Mouse (Mus musculus) left cerebral cortex, postnatal 25 days (tissue): ENCODE measurements around the gene Lypd6b. TPM values are rescaled to one million over a fixed set of nuclear protein-coding genes. Genes with fewer than 3 reads are reported as not detected.

ENCODE experiments used
- DNase-seq, 2 experiments: peaks; one replicate each; pipeline ENCODE4 v3.0.0; 2022; ENCODE audit warnings: low spot score in 2 of 2, mixed read lengths in 1 of 2
- intact Hi-C: fragments of 180-260 bp; cut with DNase I; formaldehyde crosslinking; loops from one replicate; pipeline ENCODE4 v1.15.1; 2025
- total RNA-seq, 2 experiments: library from RNA; stranded (reverse); gene quantifications; 2 replicates each; pipeline ENCODE4 v1.2.3; 2021

Gene Lypd6b
- total RNA-seq, 2 experiments from 2014 or later: 8.1 to 8.6 TPM

- intact Hi-C loops: no loop called here
- no peak for DNase-seq
Observed at GRCm38 (mm10) chr2:49814011-49814410, 26.5 kb downstream of the Lypd6b start.

- intact Hi-C loops: no loop called here
- DNase-seq: no peak
Observed at GRCm38 (mm10) chr2:49815696-49816320, 28.3 kb downstream of the Lypd6b start.

DNA sequence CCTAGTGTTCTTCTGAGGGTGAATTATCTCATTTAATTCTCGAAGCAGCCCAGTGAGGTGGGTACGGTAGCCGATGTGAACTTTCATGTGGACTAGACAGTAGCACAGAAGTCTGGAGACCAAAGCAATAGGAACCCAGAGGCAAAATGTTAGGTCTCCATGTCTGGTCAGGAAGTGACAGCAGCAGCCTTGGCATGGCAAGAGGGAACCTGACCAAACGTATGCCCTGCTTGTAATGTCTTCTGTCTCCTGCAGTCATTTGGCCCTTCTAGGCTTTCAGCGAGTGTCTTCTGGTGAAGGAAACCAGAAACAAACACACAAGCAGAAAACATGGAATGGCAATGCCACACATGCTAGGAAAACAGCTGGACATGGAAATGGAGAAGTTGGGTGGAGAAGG, 29.1 kb downstream of the Lypd6b start:
- intact Hi-C loops: no loop called here
- no peak for DNase-seq

DNA sequence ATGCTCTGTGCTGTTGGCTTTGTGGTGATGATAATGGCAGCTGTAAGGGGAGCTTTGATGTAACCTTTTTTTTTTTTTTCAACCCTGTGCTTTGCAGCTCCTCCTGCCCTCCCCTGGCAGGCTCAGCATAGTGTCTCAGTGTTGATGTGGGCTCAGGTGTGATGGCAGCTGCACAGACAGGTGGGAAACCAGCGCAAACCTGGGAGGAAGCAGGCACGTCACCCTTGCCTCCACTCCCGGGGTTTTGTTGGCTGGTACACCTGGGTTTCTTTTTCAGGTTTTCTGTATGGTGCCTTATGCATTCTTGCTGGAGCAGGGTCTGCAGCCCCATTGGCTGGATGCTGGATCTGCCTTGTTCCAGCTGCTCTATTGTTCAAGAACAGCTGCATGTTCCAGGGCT, 29.7 kb downstream of the Lypd6b start:
- intact Hi-C loops: no loop called here
- no peak for DNase-seq

- intact Hi-C loops: no loop called here
- DNase-seq: no peak
Observed at GRCm38 (mm10) chr2:49818126-49818525, 30.6 kb downstream of the Lypd6b start.

- DNase-seq: peak in 1 of 2 experiments; percentile 71
- intact Hi-C loops: no loop called here
Observed at GRCm38 (mm10) chr2:49822312-49822711, 34.8 kb downstream of the Lypd6b start.

DNA sequence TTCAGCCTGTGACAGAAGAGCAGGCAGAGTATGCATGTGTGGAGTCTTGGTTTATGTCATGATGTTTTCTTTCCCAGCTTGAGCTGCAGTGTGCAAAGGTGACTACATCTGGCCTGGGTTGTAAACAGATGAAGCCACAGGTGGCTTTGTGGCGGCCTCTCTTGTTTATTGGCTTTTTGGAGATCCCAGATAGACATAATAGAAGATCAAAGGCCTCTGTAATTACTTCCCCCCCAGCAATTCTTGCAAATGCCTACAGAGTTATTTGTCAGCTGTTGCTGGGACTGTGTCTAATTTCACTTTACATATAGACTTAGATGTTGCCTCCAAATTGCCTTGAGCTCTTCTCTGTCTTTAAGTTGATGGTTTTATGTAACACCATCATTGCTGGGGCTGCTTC, 38.1 kb downstream of the Lypd6b start:
- intact Hi-C loops: no loop called here
- no peak for DNase-seq

DNA sequence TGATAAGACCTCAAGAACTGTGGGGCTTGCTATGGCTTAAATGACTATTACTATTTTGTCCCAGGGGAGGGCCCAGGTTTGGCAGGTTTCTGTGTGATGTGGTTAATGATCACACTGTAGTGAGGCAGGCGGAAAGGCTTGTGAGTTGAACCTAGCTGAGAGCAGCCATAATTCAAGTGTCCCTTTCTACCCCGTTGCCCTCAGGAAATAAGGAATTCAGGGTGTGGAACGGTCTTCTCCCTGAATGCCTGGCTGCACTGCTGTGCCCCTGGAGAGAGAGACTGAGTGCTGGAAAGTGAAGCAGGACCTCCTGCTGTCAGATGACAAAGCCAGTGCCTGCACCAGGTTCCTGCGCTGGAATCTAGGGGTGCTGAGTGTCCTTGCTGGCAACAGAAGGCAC, 40.3 kb downstream of the Lypd6b start:
- intact Hi-C loops: no loop called here
- DNase-seq: no peak

DNA sequence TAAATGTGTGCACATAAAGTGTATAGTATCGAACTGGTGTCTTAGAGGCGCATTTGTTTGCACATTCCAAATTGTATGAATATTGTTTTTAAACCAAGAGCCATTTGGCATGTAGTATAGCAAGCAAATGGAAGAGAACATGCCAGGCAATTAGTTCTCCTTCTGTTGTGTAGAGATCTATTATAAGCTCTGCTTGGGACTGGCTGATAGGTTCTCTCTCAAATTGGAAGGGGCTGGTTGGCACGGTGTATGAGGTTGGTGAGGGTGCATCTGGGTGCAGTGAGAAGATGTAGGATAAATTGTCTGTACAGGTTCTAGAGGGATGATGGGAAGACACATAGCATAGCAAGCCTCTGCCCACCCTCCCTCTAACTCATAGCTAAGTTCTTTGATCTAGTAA, 42.9 kb downstream of the Lypd6b start:
- intact Hi-C loops: no loop called here

GRCm38 (mm10) chr2:49832277-49832803, 44.9 kb downstream of the Lypd6b start:
- intact Hi-C loops: no loop called here

More for the DNA sequence above, 42.9 kb downstream of the Lypd6b start:
- no peak for DNase-seq

GRCm38 (mm10) chr2:49837454-49838059, 50.1 kb downstream of the Lypd6b start:
- intact Hi-C loops: no loop called here
- peak in 1 of 2 experiments; percentile 27 for DNase-seq

More at GRCm38 (mm10) chr2:49832277-49832803, 44.9 kb downstream of the Lypd6b start:
- no peak for DNase-seq

DNA sequence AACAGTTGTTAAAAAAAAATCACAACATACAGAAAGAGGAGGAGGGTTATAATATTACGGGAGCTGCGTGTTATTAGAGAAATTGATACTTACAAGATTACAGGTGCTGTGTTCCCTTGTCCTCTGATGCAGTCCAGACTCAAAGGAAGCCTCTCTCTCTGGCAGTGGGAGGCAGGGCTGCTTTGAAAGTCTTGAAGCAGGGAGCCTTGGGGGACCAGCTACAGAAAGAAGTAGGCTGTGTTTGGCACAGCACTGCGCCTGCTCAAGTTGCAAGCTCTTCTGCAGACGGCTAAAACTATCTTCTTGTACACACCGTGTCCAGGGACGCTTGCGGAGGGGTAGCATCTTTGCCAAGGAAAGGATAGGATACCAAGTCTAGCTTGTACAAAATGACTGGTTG, 51.1 kb downstream of the Lypd6b start:
- intact Hi-C loops: no loop called here
- peak; percentile 37 to 81 for DNase-seq

DNA sequence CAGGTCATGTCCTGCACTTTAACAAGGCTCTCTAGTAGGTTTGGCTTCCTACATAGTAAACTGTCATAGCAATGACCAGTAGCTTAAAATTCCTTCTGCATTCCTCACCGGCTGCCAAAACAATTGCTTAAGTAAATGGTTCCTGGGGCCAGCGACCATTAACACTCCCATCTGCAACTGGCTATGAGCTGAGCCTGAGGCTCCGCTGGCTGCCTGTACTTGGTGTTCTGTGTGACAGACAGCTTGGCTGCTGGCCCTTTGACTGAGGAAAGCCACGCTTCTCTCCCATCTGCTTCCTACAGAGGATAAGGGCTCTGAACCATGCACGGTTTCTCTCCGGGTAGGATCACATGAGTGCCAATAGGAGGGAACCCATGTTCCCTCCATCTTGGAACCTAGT, 53.1 kb downstream of the Lypd6b start:
- intact Hi-C loops: no loop called here
- no peak for DNase-seq

DNA sequence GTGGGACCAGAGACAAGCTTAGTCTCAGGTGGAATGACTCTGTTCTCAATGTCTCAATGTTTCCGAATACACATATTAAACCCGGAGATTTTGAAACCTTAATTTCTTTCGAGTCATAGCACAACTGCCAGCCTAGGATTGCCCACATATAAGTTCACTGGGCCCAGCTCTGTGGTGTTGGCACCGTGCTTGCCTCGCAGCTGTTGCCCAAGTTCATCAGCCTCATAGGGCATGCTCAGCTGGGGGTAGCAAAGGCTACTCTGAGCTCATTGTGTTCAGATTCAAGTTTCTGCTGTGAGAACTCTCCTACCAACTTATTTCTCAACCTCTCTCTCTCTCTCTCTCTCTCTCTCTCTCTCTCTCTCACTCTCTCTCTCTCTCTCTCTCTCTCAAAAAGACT, 53.6 kb downstream of the Lypd6b start:
- intact Hi-C loops: no loop called here
- no peak for DNase-seq

GRCm38 (mm10) chr2:49845104-49845503, 57.6 kb downstream of the Lypd6b start:
- intact Hi-C loops: no loop called here

GRCm38 (mm10) chr2:49846097-49846496, 58.6 kb downstream of the Lypd6b start:
- intact Hi-C loops: no loop called here
- DNase-seq: no peak

More at GRCm38 (mm10) chr2:49845104-49845503, 57.6 kb downstream of the Lypd6b start:
- no peak for DNase-seq

DNA sequence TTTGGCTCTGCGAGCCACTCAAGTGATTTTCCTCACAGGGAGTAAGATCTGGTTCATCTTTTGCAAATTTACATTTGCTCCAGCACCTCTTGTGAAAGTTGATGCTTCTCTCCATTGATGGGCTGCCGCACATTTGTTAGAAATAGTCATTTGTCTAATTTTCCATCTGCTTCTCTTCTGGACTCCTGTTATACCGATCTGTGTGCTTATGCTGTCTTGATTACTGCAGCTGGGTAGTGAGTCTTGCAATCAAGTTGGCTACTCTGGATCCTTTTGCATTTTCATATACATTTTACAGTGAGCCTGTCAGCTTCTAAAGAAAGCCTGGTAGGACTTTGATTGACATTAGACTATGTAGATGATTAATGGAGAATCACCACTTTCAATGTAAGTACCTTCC, 59.4 kb downstream of the Lypd6b start:
- peak in 1 of 2 experiments; percentile 12 for DNase-seq
- intact Hi-C loops: no loop called here

DNA sequence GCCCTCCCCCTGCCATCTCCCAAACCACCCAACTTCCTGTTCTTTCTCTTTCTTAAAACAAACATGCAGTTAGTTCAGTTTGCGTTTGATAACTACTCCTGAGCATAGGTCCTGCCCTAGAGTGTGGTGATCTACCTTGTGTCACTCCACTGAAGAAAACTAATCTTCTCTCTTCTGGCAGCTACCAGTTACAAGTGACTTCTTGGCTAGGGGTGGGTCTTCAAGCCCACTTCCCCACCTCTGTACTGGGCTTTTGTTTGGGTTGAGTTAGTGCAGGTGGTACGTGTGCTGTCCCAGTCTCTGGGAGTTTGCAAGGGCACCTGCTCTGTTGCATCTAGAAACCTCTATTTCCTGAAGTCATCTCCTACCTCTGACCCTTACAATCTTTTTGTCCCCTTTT, 60.3 kb downstream of the Lypd6b start:
- intact Hi-C loops: no loop called here
- DNase-seq: no peak

GRCm38 (mm10) chr2:49849771-49850170, 62.3 kb downstream of the Lypd6b start:
- intact Hi-C loops: no loop called here
- no peak for DNase-seq

DNA sequence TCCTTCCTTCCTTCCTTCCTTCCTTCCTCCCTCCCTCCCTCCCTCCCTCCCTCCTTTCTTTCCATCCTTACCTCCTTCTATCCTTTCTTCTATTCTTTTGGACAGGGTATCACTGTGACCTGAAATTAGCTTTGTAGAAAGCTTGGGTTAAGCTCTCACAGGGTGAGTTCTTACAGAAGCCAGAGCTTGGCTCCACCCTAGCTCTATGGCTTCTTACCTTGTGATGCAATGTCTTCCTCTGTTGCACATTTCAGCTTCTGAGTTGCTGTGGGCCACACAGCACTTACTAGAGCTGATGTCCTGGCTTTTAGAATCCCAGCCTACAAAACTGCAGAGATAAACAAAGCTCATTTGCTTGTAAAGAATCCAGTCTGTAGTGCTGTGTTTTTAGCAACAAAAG, 64.5 kb downstream of the Lypd6b start:
- no peak for DNase-seq
- intact Hi-C loops: no loop called here

- DNase-seq: no peak
- intact Hi-C loops: no loop called here
Observed at GRCm38 (mm10) chr2:49856161-49856564, 68.7 kb downstream of the Lypd6b start.
